Mouse (Mus musculus): Measurements from ENCODE around the gene Hnf1a.

Gene Hnf1a

DNA sequence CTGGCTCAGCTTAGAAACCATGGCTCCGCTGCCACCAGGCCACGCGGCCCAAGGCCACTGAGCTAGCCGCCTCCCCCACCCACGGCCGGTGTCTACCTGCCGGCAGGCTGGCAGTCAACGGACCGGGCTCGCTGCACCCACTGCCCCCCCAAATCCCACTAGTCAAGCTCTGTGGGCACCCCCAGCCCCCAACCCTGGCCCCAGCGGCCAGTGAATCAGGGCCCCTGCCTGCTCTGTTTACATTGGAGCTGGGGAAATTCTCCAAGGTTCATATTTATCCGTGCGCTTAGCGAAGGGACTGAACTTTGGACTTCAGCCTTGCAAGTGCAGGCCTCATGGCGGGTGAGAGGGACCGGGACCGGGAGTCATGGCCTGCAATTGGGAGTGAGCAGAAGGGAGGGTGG lies at the start of gene Hnf1a:
TSS of gene Hnf1a (minus strand) at position 271 of the 404 bp plus-strand sequence.
- no peak for DNase-seq (ENCODE audit: low read depth, low spot score)

DNA sequence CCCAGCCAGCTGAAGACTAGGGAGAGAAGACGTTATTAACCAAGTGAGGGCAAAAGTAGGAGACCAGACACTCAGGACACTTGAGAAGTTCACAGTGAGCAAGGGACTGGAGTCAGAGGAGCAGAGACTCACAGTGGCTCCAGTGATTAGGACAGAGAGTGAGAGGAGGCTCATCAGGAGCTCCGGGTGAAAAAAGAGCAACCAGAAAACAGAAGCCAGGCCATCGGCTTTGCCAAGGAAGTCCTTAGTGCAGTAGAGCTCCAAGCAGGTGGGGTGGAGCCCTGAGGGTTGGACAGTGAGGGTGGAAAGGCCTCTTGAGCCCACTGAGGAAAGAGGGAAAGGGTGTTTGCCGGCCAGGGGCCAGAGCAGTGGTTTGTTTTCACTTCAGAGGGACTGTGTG lies 47.9 kb upstream of the Hnf1a start:
- no peak for DNase-seq (ENCODE audit: low read depth, low spot score)

DNA sequence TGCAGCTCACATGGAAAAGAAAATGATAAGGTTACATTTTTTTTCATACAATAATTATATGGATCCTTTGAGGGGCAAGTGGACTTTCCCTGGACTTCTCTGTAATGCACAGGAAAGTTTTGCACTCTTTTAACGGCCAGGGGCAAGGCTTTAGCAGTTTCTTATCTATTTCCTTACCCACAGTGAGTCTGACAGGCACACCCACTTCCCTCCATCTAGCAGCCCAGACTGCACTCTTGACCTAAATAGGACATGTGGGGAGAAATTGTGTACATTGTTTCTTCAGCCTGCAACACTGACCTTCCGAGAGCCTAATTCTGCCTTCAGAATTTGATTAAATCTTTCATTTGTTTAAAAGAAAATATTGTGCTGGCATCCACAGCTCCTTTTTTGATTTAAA lies 47.4 kb upstream of the Hnf1a start:
- DNase-seq (ENCODE audit: low read depth, low spot score), result no peak

DNA sequence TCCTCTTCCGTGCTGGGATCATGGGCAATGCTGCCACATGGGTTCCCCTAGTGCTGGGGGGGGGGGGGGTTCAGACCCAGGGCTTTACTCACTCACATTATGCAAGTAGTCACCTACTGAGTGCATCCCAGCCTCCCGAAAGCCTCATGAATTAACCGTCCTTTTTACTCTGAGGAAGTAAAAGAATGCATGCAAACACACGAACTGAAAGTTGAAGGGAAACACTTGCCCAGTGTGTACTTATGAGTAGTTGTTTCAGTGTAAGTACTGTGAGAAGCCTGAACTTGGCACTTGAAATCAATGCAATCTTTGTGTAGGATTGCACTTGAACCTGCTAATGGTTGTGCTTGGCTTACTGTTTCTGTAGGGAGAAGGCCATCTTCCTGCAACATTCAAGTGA lies 44.2 kb upstream of the Hnf1a start:
- no peak for DNase-seq (ENCODE audit: low read depth, low spot score)

DNA sequence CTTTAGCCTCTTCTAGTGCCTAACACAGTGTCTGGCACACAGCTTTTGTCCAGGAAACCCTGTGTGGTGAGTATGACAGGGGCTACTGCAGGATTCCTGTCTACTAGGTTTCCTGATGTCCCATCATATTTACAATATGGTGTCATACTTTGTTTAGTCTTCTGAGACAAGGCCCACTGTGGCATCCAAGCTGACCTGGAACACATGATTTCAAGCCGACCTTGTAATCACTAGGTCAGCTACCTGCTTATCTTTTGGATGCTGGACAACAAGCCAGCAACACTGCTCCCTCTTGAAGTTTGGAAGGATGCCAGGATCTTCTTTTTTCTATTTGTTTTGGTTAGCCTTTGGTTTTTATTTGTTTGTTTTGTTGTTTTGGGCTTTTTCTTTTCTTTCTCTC lies 43.7 kb upstream of the Hnf1a start:
- DNase-seq (ENCODE audit: low read depth, low spot score), result no peak

DNA sequence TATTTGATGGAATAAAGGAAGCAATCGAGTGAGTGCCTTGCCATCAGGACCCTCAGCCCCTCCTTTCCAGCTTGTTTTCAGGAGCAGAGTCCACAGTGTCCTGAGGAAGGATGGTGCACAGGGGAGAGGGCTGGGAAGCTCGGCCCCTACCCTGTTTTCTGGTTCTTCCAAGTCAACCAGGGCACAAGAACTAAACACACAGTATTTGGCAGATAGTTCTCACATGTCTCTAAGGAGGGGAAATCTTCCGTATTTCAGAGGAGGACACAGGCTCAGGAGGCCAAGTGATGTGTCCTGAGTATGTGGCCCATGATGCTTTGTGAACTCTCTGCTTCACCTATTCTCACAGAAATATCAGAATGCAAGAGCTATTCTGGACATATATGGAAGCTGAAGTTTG lies 42.5 kb upstream of the Hnf1a start:
- no peak for DNase-seq (ENCODE audit: low read depth, low spot score)

DNA sequence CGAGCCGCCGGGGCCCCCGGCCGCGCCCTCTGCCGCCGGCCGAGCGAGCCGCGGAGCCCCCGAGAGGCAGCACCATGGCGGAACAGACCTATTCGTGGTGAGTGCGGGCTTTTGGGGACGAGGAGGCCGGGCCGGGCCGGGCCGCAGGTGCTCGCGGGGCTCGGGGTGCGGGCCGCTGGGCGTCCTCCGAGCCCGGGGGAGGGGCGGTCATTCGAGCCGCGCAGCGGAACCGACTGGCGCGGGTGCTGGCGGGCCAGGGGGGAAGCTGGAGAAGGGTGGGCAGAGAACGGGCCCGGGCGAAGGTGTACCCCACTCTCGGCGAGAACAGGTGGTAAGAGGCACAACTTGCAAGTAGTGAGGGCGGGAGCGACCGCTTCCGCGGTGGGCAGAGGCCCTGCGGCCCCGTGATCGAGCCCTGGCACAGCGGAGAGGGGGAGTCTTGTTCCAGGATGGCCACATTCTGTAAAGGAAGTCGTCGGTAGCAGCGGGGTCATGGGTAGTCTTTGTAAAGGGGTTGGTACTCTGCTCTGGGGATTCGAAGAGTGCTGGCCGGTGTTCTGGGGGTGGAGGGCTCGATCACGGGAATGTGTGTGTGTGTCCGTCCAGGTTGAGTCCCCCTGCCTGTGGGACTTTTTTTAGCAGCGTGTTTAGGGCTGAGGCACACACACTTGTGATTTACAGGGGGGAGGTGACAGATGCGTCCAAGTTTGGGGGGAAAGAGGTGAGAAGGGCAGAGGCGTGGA lies 40.8 kb upstream of the Hnf1a start:
- peak; percentile 66 for DNase-seq (ENCODE audit: low read depth, low spot score)

DNA sequence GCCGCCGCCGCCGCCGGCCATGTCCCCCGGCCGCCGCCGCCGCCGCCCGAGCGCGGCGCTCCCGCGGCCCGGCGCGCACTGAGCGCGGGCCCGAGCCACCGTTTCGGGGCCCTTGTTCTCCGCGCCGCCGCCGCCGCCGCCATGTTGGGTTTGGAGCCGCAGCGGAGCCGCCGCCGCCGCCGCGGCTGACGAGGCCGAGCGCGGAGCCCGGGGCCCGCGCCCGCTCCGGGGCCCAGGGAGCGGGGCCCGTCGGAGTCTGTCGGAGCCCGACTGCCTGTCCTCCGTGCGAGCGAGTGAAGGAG lies 40.3 kb upstream of the Hnf1a start:
- no peak for DNase-seq (ENCODE audit: low read depth, low spot score)

DNA sequence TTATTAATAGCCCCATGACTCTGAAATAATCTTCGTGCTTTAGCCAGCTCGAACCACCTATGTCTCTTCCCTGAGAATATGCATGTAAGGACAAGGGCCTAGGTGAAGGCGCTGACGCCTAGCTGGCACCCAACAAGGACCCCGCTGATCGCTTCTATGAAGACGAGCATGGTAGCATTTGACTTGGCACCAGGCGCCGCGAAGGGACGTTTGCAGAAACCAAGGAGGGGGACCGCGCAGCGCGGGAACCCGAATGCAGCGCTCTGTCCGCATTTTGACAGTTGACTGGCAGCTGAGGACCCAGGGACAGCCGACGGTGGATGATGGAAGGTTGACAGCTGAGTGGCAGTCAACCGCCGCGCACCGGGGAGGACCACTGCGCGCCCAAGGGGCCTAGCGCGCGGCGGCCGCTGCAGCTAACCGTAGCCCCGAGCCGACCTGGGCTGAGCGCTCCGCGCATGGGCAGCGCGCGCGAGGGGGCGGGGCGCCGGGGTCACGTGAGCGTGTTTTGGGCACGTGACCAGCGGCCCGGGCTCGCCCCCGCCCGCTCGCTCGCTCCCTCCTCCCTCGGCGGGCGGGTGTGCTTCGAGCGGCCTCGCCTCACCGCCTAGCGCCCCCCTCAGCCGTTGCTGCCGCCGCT lies 39.8 kb upstream of the Hnf1a start, which contains the start of gene Sppl3:
TSS of gene Sppl3 (plus strand) at position 561 of the 640 bp plus-strand sequence.
- peak; percentile 94 for DNase-seq (ENCODE audit: low read depth, low spot score)

DNA sequence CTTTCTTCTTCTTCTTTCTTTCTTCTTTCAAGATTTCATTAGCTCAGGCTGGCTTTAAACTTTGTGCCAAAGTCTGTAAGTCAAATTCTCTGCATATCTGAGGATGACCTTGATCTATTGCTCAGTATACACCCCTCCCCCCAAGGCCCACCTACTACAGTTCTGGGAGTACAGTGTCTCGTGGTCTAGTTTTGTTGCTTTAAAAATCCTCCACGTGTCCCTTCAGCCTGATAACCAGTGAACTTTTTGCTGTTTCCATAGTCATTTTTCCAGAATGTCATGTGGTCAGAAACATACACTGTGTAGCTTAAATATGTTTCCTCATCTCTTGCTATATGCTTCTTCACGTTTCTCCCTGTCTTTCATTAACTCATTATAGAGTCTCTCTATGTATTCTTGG lies 39.1 kb upstream of the Hnf1a start:
- DNase-seq (ENCODE audit: low read depth, low spot score), result no peak

DNA sequence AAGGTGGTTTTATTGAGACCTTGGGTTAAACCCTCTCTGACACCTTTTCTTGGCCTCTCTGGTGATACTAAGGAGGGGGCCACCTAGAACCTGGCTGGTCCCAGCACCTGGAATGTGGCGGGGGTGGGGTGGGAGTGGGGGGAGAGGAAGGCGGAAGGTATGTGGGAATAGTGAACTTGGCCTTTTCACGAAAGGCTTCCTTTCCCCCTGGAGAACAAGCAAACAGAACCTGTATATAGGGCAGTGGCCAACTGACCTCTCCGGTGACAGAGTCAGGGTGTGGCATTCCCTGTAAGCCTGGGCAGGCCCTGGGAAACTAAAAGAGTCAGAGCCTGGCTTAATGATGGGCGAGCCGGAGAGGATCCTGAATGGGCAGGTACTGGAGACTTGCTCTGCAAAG lies 38.2 kb upstream of the Hnf1a start:
- DNase-seq (ENCODE audit: low read depth, low spot score), result no peak

DNA sequence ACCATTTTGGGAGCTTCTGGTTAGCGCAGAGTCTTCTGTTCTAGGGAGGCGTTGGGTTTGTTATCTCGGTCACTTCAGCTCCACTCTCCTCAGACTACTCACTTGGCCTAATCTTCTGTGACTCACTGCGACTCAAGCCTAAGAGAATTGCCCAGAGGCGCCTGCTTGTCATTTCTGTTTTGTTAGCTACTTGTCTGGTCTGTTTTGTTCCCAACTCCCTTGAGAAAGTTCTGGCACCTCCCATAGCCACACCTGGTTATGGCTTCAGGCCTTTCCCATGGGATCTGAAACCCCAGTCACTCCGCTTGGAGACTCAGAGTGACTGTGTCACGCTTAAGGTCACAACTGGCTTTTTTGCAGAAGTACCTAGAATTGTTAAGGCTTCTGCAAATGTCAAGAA lies 37.4 kb upstream of the Hnf1a start:
- DNase-seq (ENCODE audit: low read depth, low spot score), result no peak

DNA sequence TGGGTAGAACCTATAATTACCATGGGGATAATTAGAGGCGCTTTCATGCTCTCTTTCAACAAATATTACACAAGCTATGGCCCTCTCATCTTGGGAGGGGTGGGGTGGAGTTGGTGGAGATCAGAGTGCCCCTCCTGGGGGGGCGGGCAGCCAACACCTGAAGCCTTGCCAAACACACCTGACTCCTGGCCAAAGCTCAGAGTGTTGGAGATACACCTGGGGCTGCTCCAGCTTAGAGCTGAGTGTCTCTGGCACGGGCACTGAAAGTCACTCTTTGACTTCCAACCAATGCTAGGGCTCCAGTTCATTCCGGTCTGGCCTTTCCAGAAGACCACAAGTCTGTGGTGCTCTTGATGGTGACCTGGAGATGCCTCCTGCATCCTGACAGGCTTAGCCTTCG lies 36.9 kb upstream of the Hnf1a start:
- DNase-seq (ENCODE audit: low read depth, low spot score), result no peak

DNA sequence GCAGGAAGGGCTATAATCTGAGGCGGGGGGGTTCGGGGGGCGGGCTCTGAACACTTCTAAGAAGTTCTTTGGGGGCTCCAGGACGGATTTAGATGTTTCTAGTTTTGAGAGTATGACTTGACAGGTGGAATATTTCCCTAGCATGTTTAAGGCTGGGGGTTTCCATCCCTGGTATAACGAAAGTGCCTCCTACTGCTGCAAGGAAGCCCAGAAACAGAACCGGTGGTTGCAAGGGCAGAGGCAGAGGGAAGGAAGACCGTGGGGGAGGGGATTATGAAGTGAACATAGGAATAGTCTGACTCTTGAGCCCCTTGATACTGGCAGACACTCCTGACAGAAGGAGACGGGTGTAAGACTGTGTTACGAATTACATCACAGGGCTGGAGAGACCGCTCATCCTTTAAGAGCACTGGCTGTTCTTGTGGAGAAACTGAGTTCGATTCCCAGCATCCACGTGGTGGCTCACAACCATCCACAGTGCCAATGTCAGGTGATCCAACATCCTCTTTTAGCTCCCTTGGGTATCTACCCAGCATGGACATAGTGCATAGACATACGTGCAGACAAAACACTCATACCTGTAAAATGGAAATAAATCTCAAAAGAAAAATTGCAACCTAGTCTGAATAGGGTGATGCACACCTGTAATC lies 32.5 kb upstream of the Hnf1a start:
- DNase-seq (ENCODE audit: low read depth, low spot score), result no peak

DNA sequence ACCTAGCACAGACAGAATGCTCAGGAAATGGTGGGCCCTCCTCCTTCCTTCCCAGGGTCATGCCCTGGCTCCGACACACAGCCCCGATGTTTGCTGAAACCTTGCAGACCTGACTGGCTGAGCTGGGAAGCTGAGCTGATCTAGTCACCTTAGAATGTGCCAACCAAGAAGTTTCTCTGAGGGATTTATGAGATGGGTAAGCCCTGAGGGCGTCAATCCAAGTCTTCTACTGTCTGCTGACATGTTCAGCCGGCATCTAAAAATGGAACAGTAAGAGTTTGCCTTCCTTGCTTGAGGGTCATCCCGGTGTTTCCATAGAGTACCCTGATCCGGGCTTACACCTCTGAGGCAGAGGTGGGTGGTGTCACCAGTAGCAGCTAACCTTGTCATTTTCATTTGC lies 31.9 kb upstream of the Hnf1a start:
- no peak for DNase-seq (ENCODE audit: low read depth, low spot score)

DNA sequence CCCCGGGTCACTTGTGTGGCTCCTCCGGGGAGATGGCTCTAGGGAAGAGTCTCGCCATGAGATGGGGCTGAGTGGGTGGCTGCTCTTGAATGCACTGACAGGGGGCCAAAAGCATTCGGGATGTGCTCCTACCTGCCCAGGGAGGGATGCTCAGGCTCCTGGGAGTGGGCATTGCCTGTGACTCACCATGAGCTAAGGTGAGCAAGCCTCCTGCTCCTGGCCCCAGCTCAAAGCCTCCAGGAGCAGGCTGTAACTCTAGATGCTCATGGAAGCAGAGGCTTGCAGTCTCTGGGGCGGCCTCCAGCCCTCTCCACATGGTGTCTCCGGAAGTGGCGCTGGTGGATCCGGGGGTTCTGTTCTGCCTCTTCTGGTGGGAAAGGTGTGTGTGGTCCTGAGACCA lies 30.6 kb upstream of the Hnf1a start:
- DNase-seq (ENCODE audit: low read depth, low spot score), result no peak

DNA sequence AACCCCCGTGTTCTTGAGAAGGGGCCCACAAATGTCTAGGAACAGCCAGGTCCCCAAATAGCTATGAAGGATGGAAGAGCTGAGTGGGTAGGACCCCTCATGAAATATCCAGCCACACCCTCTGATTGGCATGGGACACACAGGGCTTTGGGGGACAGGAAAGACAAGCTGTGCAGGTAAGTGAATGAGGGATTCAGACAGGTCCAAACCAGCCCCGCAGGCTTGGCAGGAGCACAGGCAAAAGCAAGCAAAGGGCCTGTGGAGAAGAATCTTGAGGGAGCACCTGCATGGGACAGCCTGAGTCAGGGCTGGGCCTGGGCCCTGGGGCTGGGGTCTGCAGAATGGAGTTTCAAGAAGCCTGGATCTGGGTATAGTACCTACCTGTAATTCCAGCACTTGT lies 29.6 kb upstream of the Hnf1a start:
- DNase-seq (ENCODE audit: low read depth, low spot score), result no peak

DNA sequence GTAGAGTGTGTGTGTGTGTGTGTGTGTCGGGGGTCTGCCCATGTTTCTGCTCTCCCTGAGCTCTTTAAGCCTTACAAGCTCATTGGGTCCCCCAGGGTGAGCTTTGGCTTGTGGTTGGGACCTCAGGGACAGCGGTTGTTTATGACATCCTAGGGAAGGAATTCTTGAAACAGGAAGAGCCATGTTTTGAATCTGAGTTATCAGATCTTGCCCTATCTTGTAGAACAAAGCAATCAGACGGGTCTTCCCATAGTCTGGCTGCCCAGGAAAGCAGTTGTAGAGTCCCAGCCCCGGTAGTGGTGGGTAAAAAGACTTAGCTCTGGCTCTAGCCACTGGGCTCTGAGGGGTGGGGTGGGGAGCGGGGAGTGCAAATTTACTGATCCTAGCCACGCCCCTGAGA lies 26.4 kb upstream of the Hnf1a start:
- DNase-seq (ENCODE audit: low read depth, low spot score), result no peak

DNA sequence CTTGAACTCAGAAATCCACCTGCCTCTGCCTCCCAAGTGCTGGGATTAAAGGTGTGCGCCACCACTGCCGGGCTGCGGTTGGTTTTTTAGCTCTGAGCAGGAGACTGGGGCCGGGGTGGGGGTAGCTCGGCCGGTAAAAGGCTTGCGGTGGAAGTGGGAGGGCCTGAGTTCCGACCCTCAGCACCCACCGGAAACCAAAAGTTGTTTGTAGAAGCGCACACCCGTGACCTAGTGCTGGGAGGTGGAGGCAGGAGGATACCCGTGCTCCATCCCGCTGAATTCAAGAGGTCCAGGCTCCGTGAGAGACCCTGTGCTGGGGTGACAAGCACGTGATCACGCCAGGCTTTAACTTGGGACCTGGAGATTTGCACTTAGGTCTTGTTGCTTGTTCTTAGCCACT lies 25.6 kb upstream of the Hnf1a start:
- no peak for DNase-seq (ENCODE audit: low read depth, low spot score)

DNA sequence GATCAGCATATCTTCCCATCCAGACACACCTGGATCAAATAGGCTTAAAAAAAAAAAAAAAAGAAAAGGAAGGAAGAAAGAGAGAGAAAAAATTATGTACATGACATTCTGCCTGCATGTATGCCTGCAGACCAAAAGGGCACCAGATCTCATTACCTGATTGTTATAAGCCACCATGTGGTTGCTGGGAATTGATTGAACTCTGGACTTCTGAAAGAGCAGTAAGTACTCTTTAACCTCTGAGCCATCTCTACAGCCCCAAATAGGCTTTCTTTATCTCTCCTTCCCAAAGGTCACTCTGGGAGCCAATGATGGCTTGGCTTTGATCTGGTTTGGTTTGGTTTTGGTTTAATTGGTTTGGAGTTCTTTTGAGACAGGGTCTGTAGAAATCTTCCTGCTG lies 14.2 kb upstream of the Hnf1a start:
- DNase-seq (ENCODE audit: low read depth, low spot score), result no peak

DNA sequence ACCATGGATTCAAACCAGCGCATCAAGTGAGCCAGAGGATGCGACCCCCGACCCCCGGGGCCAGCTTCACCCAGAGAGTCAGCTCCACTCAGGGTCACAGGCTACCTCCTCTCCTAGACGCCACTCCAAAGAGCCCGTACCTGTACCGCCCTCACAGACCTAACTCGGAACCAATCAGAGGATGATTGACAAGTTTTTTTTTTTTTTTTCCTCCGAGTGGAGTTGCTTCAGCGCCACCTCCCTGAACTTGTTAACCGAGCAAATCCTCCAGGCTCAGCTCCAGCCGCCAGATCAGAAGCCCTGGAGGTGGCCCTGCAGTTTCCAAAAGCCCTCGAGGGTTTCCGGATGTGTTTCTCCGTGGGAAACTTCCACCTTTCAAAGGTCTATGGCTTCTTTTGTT lies 11.1 kb upstream of the Hnf1a start:
- DNase-seq (ENCODE audit: low read depth, low spot score), result no peak

DNA sequence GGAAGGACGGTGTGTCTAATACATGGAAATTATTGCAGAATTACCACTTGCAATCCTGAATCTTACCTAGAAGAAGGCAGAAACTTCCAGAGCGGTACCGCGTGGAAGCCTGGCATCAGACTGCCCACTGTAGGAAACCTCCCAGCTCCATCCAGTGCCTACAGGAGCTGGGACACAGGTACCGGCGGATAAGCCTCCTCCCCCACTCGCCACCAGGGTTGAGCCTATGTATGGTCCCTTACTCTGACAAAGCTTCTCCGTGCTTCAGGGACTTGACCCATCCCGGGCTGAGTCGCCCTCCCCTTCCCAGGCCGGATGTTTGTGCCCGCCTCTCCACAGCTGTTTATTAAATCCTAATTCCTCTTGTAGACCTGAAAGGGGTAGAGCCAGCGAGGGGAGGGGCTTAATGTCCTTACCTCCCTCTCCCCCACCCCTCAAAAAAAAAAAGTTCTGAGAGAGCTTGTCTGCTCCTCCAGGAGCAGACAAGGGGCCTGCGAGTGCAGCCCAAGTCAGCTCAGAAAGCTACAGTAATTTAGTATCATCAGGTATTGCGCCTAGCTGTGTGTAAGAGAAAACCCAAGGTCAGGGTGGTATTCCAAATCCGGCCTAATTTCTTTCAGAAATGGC lies 9.3 kb upstream of the Hnf1a start:
- no peak for DNase-seq (ENCODE audit: low read depth, low spot score)

All from mesoderm, embryonic 11.5 days (tissue).